Mouse (Mus musculus): ENCODE data around the gene Tor3a. TPM values are rescaled to one million over a fixed set of nuclear protein-coding genes. Genes with fewer than 3 reads are reported as not detected.
"Not testable (repeated sequence)": the region's sequence is repeated elsewhere in the genome, so short reads cannot be mapped to it uniquely, and the experiment has no call there.

Gene Tor3a
- total and polyA plus RNA-seq, 2 experiments = 3.9 to 4.4 TPM

- no peak for TF ChIP-seq POLR2A (IDR thresholded peaks at IDR 0.05; ENCODE audit: extremely low read depth, insufficient read depth, low read length)
- no peak for TF ChIP-seq CTCF (IDR thresholded peaks at IDR 0.05; ENCODE audit: low read depth, low read length)
- Histone ChIP-seq H3K79me2 (ENCODE audit: control insufficient read depth, insufficient read depth, low read length) (no peaks in the 10 kb centered on the region), H3K9ac (ENCODE audit: low read depth, low read length) (no peak overlapping the region), H3K4me3 (ENCODE audit: insufficient read depth, low read depth, low read length) (no peak overlapping the region), H3K4me1 (ENCODE audit: control insufficient read depth, insufficient read depth, low read length) (no peaks in the 10 kb centered on the region), H3K36me3 (ENCODE audit: control insufficient read depth, insufficient read depth, low read length) (peaks cover 6% of the 10 kb centered on the region), H3K27ac (replicated peaks; ENCODE audit: insufficient read depth, low read depth, low read length) (no peak overlapping the region), H3K27me3 (ENCODE audit: control insufficient read depth, insufficient read depth, low read length) (no peaks in the 10 kb centered on the region)
- no peak for DNase-seq (ENCODE audit: extremely low read depth, low read depth, low spot score)
- WGBS = 92% methylated on average over 23 of the region's 23 CpGs
Observed at GRCm38 (mm10) chr1:156667141-156667926, 6.8 kb downstream of the Tor3a start.

- 90% methylated on average over 8 of the region's 8 CpGs for WGBS
Observed at GRCm38 (mm10) chr1:156665777-156666176, 8.4 kb downstream of the Tor3a start.

DNA sequence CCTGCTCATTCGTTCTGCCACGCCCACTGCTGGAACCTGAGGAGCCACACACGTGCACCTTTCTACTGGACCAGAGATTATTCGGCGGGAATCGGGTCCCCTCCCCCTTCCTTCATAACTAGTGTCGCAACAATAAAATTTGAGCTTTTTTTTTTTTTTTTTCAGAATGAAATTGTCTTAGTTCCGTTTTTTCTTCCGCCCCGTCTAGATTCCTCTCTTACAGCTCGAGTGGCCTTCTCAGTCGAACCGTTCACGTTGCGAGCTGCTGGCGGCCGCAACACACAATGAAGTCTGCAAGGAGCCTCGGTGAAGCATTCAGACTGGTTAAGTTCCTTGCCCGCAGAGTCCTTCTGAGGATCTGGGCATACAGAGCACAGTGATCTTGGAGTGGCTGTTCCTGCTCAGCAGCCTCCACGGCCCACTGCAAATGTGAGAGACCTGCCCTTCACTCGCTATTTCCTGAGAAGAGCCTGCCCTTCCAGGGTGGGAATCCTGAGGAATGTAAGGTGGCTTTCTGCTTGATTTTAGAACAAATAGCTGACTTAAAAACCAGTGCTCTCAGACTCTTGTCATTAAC, 13.4 kb downstream of the Tor3a start:
- DNase-seq (ENCODE audit: extremely low read depth, low read depth, low spot score); H3K9ac ChIP-seq (ENCODE audit: low read depth, low read length); H3K79me2 ChIP-seq (ENCODE audit: control insufficient read depth, insufficient read depth, low read length); H3K36me3 ChIP-seq (ENCODE audit: control insufficient read depth, insufficient read depth, low read length); H3K27ac ChIP-seq (replicated peaks; ENCODE audit: insufficient read depth, low read depth, low read length); H3K4me3 ChIP-seq (ENCODE audit: insufficient read depth, low read depth, low read length); H3K27me3 ChIP-seq (ENCODE audit: control insufficient read depth, insufficient read depth, low read length): not testable (repeated sequence)
- H3K4me1 ChIP-seq (ENCODE audit: control insufficient read depth, insufficient read depth, low read length) = peaks cover 21% of the 10 kb centered on the region
- 62% methylated on average over 21 of the region's 21 CpGs for WGBS

More at GRCm38 (mm10) chr1:156665777-156666176, 8.4 kb downstream of the Tor3a start:
- Histone ChIP-seq H3K27me3 (ENCODE audit: control insufficient read depth, insufficient read depth, low read length) (no peaks in the 10 kb centered on the region), H3K4me3 (ENCODE audit: insufficient read depth, low read depth, low read length) (no peak overlapping the region), H3K36me3 (ENCODE audit: control insufficient read depth, insufficient read depth, low read length) (peaks cover 5% of the 10 kb centered on the region), H3K4me1 (ENCODE audit: control insufficient read depth, insufficient read depth, low read length) (no peaks in the 10 kb centered on the region), H3K9ac (ENCODE audit: low read depth, low read length) (no peak overlapping the region), H3K79me2 (ENCODE audit: control insufficient read depth, insufficient read depth, low read length) (no peaks in the 10 kb centered on the region), H3K27ac (replicated peaks; ENCODE audit: insufficient read depth, low read depth, low read length) (no peak overlapping the region)
- TF ChIP-seq CTCF (IDR thresholded peaks at IDR 0.05; ENCODE audit: low read depth, low read length) (no peak), POLR2A (IDR thresholded peaks at IDR 0.05; ENCODE audit: extremely low read depth, insufficient read depth, low read length) (no peak)
- no peak for DNase-seq (ENCODE audit: extremely low read depth, low read depth, low spot score)

DNA sequence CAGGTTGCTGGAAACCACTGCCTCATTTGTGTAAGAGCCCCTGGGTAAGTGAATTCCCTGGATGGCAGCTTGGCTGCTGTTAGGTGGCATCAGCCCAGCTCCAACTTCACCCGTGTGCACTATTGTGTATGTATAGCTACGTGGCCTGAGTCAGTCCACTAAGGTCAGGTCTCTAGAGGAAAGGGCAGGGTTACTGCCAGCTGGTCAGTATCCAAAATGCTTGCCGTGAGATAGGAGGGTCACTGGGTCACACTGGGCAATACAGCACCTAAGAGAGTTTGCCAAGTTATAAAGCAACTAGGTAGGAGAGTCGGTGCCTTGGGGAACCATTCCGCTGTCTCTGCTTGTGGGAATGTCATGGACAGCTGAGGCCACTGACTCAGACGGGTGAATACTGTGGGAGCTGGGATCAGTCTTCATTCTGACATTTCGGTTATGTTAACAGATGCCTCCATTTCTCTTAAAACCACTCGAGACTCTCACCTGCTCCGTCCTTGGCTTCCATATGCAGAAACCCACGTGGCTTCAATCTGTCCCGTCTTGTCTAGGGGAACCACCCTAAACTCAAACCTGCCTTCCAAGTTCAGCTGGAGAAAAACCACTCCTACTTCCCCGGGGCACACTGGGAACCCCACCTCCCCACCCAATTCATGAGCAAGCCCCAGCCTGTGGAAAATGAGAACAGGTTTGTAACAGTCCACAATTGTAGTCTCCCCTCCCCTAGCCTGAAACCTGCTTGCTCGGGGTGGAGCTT, 14.1 kb downstream of the Tor3a start:
- TF ChIP-seq CTCF (IDR thresholded peaks at IDR 0.05; ENCODE audit: low read depth, low read length) (no peak), POLR2A (IDR thresholded peaks at IDR 0.05; ENCODE audit: extremely low read depth, insufficient read depth, low read length) (no peak)
- Histone ChIP-seq H3K36me3 (ENCODE audit: control insufficient read depth, insufficient read depth, low read length) (peaks cover 2% of the 10 kb centered on the region; the same call in 1 of the 2 replicates), H3K9ac (ENCODE audit: low read depth, low read length) (no peak overlapping the region), H3K4me1 (ENCODE audit: control insufficient read depth, insufficient read depth, low read length) (peaks cover 21% of the 10 kb centered on the region), H3K27ac (replicated peaks; ENCODE audit: insufficient read depth, low read depth, low read length) (peak overlapping the region; percentile 54), H3K4me3 (ENCODE audit: insufficient read depth, low read depth, low read length) (no peak overlapping the region), H3K79me2 (ENCODE audit: control insufficient read depth, insufficient read depth, low read length) (no peaks in the 10 kb centered on the region), H3K27me3 (ENCODE audit: control insufficient read depth, insufficient read depth, low read length) (no peaks in the 10 kb centered on the region)
- DNase-seq (ENCODE audit: extremely low read depth, low read depth, low spot score) = peak; percentile 99
- 23% methylated on average over 13 of the region's 13 CpGs for WGBS

- H3K4me3 ChIP-seq (ENCODE audit: insufficient read depth, low read depth, low read length) = no peak overlapping the region
- peak; percentile 100 for DNase-seq (ENCODE audit: extremely low read depth, low read depth, low spot score)
- 20% methylated on average over 5 of the region's 5 CpGs for WGBS
Observed at GRCm38 (mm10) chr1:156658676-156659075, 15.5 kb downstream of the Tor3a start.

More at GRCm38 (mm10) chr1:156658676-156659075, 15.5 kb downstream of the Tor3a start:
- TF ChIP-seq POLR2A (IDR thresholded peaks at IDR 0.05; ENCODE audit: extremely low read depth, insufficient read depth, low read length) (no peak), CTCF (IDR thresholded peaks at IDR 0.05; ENCODE audit: low read depth, low read length) (no peak)
- peak overlapping the region; percentile 68 for H3K27ac ChIP-seq (replicated peaks; ENCODE audit: insufficient read depth, low read depth, low read length)
- no peaks in the 10 kb centered on the region for H3K79me2 ChIP-seq (ENCODE audit: control insufficient read depth, insufficient read depth, low read length)
- H3K36me3 ChIP-seq (ENCODE audit: control insufficient read depth, insufficient read depth, low read length) = peaks cover 2% of the 10 kb centered on the region; the same call in 1 of the 2 replicates
- no peak overlapping the region for H3K9ac ChIP-seq (ENCODE audit: low read depth, low read length)
- H3K27me3 ChIP-seq (ENCODE audit: control insufficient read depth, insufficient read depth, low read length) = no peaks in the 10 kb centered on the region
- H3K4me1 ChIP-seq (ENCODE audit: control insufficient read depth, insufficient read depth, low read length) = peaks cover 21% of the 10 kb centered on the region
